Mouse (Mus musculus): ENCODE measurements at regions not wholly inside any gene's neighbourhood (a gene's known extent, or its start where the extent isn't known, plus 50 kb on each side); places are given as distances from the start of the nearest gene placed in this dataset.

DNA sequence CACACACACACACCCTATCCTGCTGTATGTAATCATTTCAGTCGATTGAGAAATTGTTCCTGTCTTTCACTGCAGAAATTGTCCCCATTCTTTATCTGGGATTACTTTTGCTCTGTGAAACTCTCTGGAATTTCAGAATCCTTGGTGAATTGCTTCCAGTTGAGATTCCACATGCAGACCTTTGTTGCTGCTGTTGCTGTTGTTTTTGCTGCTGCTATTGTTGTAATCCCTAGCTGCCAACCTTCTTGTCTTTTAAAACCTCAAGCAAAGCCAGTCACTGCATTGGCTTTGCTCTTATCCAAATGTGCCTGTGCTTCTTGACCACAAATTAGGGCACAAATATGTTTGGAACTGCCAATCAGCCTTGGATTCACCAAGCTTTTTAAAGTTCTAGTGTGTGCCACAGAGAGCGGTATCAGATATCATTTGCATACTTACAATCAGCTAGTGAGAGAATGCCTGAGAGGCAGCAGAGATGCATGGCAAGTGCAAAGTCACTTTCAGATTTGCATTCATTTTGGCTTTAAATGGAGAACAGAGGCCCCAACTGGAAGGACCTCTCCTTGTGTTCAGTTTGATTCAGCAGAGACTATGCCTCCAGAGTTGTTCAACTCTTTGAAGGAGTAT lies 1187.0 kb upstream of the Map3k7 start:
- no peak for DNase-seq (ENCODE audit: low read depth, low spot score)

GRCm38 (mm10) chr4:30781649-30782048 lies 1182.2 kb upstream of the Map3k7 start:
- no peak for DNase-seq (ENCODE audit: low read depth, low spot score)

DNA sequence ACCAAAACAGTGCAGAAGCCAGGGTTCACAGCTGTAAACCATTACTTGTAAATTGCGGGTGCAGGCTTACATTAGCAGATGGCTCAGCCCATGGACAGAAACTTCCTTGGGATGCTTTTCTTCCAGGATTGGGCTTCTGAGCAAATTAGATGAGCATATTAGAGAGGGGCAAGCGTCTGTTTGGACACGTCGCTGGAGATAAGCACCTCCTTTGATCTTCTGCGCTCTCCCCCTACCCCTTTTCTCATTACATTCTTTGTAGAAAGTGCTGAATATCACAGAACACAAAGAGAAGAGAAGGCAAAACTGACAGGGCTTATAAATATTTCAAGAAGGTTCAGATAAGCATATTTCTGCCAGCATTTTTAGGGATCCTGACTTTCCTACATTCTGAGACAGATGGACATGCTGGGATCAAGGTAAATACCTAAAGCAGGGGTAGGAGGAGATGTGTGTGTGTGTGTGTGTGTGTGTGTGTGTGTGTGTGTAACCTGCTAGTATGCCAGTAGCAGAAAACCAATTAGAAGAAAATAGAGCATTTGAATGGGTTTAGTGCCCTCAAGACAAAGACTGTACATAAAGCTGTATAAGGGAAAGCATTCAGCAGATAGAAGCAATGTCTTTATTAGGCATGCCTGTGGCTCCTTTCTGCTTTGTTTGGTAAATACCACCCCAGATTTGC lies 1173.8 kb upstream of the Map3k7 start:
- no peak for DNase-seq (ENCODE audit: low read depth, low spot score)

DNA sequence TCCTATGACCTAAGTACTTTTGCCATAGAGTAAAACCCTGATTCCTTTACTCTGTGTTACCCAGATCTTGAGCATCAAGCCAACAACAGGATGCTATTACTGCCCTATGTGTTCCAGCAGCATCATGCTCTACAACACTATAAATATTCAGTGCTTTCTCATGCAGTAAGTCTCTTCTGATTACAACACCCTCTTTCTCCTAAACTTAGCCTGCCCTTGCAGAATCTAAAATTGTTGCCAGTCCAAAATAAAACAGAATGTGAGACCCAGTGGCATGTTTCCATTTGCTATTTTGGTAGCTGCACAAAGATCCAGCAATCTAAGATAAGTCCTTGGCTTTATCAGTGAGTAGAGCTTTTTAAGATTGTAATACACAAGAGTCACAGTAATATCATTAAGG lies 1154.1 kb upstream of the Map3k7 start:
- no peak for DNase-seq (ENCODE audit: low read depth, low spot score)

GRCm38 (mm10) chr4:30855361-30856056 lies 1108.4 kb upstream of the Map3k7 start:
- DNase-seq (ENCODE audit: low read depth, low spot score): no peak

DNA sequence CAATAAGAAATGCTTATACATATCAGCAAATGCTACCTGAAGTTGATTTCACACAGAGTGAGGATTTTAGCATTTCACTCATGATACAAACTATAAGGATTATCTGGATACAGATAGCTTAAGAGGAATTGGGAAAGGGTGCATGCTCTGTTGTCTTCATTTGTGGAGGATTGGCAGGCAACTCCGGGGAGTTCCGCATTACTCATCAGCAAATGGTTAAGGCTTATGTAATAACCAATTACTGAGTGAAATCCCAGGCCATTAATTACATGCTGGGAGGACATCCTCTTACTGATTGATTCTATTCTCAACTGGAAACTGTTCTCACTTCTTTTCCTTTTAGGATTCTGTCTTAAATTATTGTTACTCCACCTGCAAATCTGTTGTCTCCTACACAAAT lies 1058.9 kb upstream of the Map3k7 start:
- no peak for DNase-seq (ENCODE audit: low read depth, low spot score)

- DNase-seq (ENCODE audit: low read depth, low spot score): no peak
Measured at GRCm38 (mm10) chr4:30922944-30923343, 1041.0 kb upstream of the Map3k7 start.

- DNase-seq (ENCODE audit: low read depth, low spot score): no peak
Measured at GRCm38 (mm10) chr4:30932358-30932757, 1031.5 kb upstream of the Map3k7 start.

GRCm38 (mm10) chr4:30933030-30933987 lies 1030.6 kb upstream of the Map3k7 start:
- no peak for DNase-seq (ENCODE audit: low read depth, low spot score)

- no peak for DNase-seq (ENCODE audit: low read depth, low spot score)
Measured at GRCm38 (mm10) chr4:30983611-30984010, 980.3 kb upstream of the Map3k7 start.

GRCm38 (mm10) chr4:31012006-31012405 lies 951.9 kb upstream of the Map3k7 start:
- no peak for DNase-seq (ENCODE audit: low read depth, low spot score)

DNA sequence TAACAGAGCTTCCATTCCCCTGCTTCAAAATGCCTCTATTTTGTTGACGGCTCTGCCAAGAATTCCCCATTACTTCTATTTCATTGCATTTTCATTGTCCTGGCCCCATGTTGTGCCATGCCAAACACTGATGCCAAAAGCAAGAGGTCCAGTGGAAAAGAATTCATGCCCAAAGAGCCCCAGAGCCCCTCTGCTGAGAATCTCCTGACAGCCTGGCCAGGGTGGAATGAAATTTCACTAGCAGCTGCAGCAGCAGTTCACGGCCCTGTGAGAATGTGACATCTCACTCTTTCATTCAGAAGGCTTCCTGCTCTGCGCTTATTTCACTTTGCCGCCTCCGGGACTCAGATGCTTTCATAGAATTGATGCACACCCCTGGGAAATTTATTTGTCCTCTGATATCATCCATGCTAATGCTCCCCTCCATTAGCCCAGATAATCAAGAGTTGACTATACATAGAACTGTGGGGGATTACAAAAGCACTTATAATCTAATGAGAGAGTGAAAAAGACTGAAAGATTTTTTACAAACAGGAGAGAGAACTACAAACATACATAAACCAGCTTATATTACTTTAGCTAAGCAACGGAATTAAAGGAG lies 911.7 kb upstream of the Map3k7 start:
- DNase-seq (ENCODE audit: low read depth, low spot score): peak; percentile 4

DNA sequence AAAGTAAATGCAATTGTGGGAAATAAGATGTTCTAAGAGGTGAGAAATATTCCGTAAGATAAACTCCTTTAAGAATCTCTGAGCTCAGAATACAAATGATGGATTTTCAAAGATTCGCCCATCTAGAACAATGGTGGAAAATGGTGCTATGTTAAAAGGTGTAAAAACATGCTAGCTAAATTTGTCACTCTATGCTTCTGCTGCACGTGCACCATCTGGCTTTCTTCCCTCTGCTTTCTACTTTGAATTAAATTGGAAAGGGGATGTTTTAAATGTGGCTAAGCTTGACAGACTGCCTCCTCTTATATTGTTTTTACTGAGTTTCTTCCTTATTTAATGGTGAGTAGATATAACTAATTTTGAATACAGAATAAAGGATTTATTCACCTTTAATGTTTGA lies 887.7 kb upstream of the Map3k7 start:
- DNase-seq (ENCODE audit: low read depth, low spot score): no peak

DNA sequence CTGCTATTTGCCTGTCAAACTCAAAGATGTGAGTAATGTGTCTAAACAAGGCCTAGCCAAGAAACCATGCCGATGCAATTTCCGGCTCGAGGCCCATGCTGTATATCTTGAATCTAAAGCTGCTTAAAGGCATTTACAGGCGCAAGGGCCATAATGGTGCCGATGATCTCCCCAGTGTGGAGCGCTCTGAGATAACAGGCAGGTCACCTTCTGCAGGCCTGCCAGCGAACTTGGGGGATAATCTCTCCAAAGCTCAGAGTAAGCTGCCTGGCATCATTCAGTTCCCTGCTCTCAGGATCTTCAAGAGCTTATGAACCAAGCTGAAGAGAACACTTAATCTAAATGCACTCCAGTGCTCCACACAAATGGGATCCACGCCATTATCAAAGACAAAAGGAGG lies 842.3 kb upstream of the Map3k7 start:
- peak; percentile 40 for DNase-seq (ENCODE audit: low read depth, low spot score)

DNA sequence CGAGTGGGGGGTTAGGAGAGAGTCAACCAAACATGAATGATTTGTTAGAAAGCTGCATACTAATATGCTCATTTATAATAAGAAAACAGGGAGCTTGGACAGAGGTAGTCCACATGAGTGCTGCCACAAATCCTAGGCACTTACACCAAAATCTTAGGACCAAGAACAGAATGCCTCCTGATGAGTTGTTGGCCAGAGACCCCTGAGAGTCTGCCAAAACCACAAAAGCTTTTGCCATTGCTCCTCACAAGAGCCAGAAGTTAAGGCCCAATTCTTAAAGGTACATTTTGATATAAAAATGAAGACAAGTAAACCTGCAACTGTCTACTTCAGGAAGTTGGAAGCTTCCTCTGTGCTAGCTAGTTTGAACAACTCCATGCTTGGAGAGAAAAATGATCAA lies 820.7 kb upstream of the Map3k7 start:
- no peak for DNase-seq (ENCODE audit: low read depth, low spot score)

DNA sequence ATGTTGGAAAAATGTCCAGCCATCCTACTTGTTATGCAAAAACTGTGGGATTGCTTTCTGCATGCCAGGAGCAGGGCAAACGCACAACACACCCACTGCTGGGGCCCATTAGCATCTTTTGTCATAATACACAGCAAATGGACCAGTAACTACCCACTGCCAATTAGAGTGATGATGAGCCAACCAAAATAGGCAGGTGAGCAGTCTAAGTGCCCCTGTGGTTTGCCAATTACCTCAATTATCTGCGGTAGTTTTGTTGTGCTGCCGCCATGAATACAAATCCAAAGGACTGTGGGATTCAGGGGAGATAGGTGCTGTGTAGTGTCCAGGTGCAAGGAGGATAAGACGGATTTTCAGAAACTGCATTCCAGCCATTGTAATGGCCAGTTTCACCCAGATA lies 796.5 kb upstream of the Map3k7 start:
- no peak for DNase-seq (ENCODE audit: low read depth, low spot score)

DNA sequence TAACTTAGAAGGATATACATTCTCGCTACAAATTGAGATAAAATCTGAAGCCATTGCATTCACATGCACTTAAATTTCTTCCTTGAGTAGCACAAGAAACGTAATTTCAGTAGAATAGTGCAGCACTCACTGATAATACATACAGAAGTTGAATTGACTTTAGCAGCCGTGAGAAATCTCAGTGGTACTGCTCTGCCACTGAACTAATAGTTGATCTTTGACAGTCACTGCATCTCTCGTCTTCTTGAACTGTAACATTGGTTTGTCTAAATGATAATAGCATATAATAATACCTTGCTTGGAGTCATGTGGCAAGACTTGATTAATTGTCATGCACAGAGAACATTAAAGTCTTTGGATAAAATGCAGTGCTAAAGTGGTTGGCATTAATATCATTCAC lies 795.5 kb upstream of the Map3k7 start:
- no peak for DNase-seq (ENCODE audit: low read depth, low spot score)

DNA sequence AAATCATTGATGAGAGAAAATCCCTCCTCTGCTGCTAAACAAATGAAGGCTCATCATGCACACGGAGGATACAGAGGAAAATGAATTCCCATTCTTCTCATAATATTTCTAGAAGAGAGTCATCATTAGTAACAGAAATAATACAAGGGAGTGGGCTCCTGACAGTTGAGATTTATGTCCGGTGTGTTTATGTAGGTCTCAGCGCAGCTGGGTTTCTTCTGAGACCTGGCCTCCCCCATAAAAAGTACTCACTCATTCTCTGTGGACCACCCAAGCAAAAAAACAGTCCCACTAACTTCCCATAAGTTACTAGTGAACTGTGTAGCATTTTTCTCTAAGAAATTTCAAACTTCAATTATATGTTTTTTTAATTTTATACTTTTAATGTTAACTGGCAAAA lies 792.7 kb upstream of the Map3k7 start:
- no peak for DNase-seq (ENCODE audit: low read depth, low spot score)

- no peak for DNase-seq (ENCODE audit: low read depth, low spot score)
Measured at GRCm38 (mm10) chr4:31197852-31198251, 766.0 kb upstream of the Map3k7 start.

DNA sequence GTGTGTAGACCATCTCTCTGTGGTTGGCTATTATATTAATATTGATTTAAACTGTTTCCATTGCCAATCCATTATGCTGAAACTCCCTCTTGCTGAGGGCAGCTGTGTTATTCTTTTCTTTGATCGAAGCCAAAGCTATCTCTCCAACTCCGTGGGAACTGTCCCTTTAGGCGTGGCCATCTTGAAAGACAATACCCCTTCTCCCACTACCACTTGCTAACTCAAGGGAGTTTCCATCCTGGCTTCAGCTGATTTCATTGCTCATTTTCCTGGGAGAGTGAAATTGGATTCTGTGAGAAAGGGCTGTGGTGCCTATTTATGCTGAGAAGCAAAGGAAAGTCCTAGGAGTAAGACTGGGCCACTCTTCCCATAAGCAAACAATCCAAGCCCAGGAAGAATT lies 760.6 kb upstream of the Map3k7 start:
- DNase-seq (ENCODE audit: low read depth, low spot score): no peak

GRCm38 (mm10) chr4:31205332-31205970 lies 758.4 kb upstream of the Map3k7 start:
- DNase-seq (ENCODE audit: low read depth, low spot score): no peak

Data from retina, postnatal 7 days (tissue).